Mouse (Mus musculus): Measurements from ENCODE around the gene Adamts17. TPM values are rescaled to one million over a fixed set of nuclear protein-coding genes. Genes with fewer than 3 reads are reported as not detected.

Adamts17 gene
- total and polyA plus RNA-seq, 2 experiments from 2014 or later, result 2.9 to 9.0 TPM

- H3K4me1 ChIP-seq (ENCODE audit: control insufficient read depth, insufficient read depth), result peaks cover 17% of the 10 kb centered on the region
- no peak overlapping the region for H3K9ac ChIP-seq (replicated peaks; ENCODE audit: low read depth, low read length)
- no peak for DNase-seq (ENCODE audit: low spot score)
- TF ChIP-seq CTCF (IDR thresholded peaks at IDR 0.05; ENCODE audit: low read depth) (no peak), EP300 (IDR thresholded peaks at IDR 0.05; ENCODE audit: low read depth) (no peak)
- no peaks in the 10 kb centered on the region for H3K27me3 ChIP-seq (ENCODE audit: control insufficient read depth, insufficient read depth, low read length)
- 0 out of 2 replicates have a peak overlapping the region, but pooled peaks have one; percentile 15 for H3K27ac ChIP-seq (ENCODE audit: low read depth)
- WGBS, result 79% methylated on average over 14 of the region's 14 CpGs
- H3K4me3 ChIP-seq (ENCODE audit: low read depth, low read length), result no peak overlapping the region
- no peak; the same call in 1 of the 2 replicates for ATAC-seq (ENCODE audit: insufficient read depth, low read depth)
- H3K9me3 ChIP-seq (replicated peaks; ENCODE audit: control insufficient read depth, low read length), result no peaks in the 10 kb centered on the region
- no peak overlapping the region for H3K4me2 ChIP-seq (ENCODE audit: low read depth, low read length)
- no peaks in the 10 kb centered on the region for H3K36me3 ChIP-seq (replicated peaks; ENCODE audit: control insufficient read depth, insufficient read depth, low read length)
Observed at GRCm38 (mm10) chr7:66871940-66872511, 32.5 kb downstream of the Adamts17 start.

GRCm38 (mm10) chr7:66873235-66873634 is 33.7 kb downstream of the Adamts17 start:
- no peak for ATAC-seq (ENCODE audit: insufficient read depth, low read depth)
- no peak overlapping the region for H3K4me3 ChIP-seq (ENCODE audit: low read depth, low read length)
- no peaks in the 10 kb centered on the region for H3K27me3 ChIP-seq (ENCODE audit: control insufficient read depth, insufficient read depth, low read length)
- no peak for TF ChIP-seq EP300 (IDR thresholded peaks at IDR 0.05; ENCODE audit: low read depth)
- TF ChIP-seq CTCF (IDR thresholded peaks at IDR 0.05; ENCODE audit: low read depth), result no peak
- peaks cover 17% of the 10 kb centered on the region for H3K4me1 ChIP-seq (ENCODE audit: control insufficient read depth, insufficient read depth)
- 64% methylated on average over 2 of the region's 2 CpGs for WGBS
- no peak overlapping the region for H3K9ac ChIP-seq (replicated peaks; ENCODE audit: low read depth, low read length)
- no peak overlapping the region for H3K4me2 ChIP-seq (ENCODE audit: low read depth, low read length)
- no peak overlapping the region for H3K27ac ChIP-seq (ENCODE audit: low read depth)
- no peak for DNase-seq (ENCODE audit: low spot score)
- no peaks in the 10 kb centered on the region for H3K9me3 ChIP-seq (replicated peaks; ENCODE audit: control insufficient read depth, low read length)
- no peaks in the 10 kb centered on the region for H3K36me3 ChIP-seq (replicated peaks; ENCODE audit: control insufficient read depth, insufficient read depth, low read length)

GRCm38 (mm10) chr7:66891431-66891830 is 51.9 kb downstream of the Adamts17 start:
- Histone ChIP-seq H3K9ac (replicated peaks; ENCODE audit: low read depth, low read length) (no peak overlapping the region), H3K27me3 (ENCODE audit: control insufficient read depth, insufficient read depth, low read length) (no peaks in the 10 kb centered on the region), H3K27ac (ENCODE audit: low read depth) (no peak overlapping the region), H3K36me3 (replicated peaks; ENCODE audit: control insufficient read depth, insufficient read depth, low read length) (no peaks in the 10 kb centered on the region), H3K9me3 (replicated peaks; ENCODE audit: control insufficient read depth, low read length) (no peaks in the 10 kb centered on the region), H3K4me2 (ENCODE audit: low read depth, low read length) (no peak overlapping the region), H3K4me1 (ENCODE audit: control insufficient read depth, insufficient read depth) (no peaks in the 10 kb centered on the region), H3K4me3 (ENCODE audit: low read depth, low read length) (no peak overlapping the region)
- DNase-seq (ENCODE audit: low spot score) (no peak), ATAC-seq (ENCODE audit: insufficient read depth, low read depth) (no peak)
- no peak for TF ChIP-seq EP300 (IDR thresholded peaks at IDR 0.05; ENCODE audit: low read depth)
- TF ChIP-seq CTCF (IDR thresholded peaks at IDR 0.05; ENCODE audit: low read depth), result no peak
- 58% methylated on average over 2 of the region's 2 CpGs for WGBS

GRCm38 (mm10) chr7:66892096-66892495 is 52.6 kb downstream of the Adamts17 start:
- no peak for TF ChIP-seq CTCF (IDR thresholded peaks at IDR 0.05; ENCODE audit: low read depth)
- no peak for TF ChIP-seq EP300 (IDR thresholded peaks at IDR 0.05; ENCODE audit: low read depth)
- H3K4me2 ChIP-seq (ENCODE audit: low read depth, low read length), result no peak overlapping the region
- H3K9me3 ChIP-seq (replicated peaks; ENCODE audit: control insufficient read depth, low read length), result 0 out of 2 replicates have a peak, but pooled peaks cover 2% of the 10 kb centered on the region
- H3K9ac ChIP-seq (replicated peaks; ENCODE audit: low read depth, low read length), result no peak overlapping the region
- no peak for ATAC-seq (ENCODE audit: insufficient read depth, low read depth)
- H3K36me3 ChIP-seq (replicated peaks; ENCODE audit: control insufficient read depth, insufficient read depth, low read length), result no peaks in the 10 kb centered on the region
- no peak overlapping the region for H3K4me3 ChIP-seq (ENCODE audit: low read depth, low read length)
- WGBS, result 80% methylated on average over 4 of the region's 4 CpGs
- H3K27ac ChIP-seq (ENCODE audit: low read depth), result no peak overlapping the region
- H3K4me1 ChIP-seq (ENCODE audit: control insufficient read depth, insufficient read depth), result no peaks in the 10 kb centered on the region
- DNase-seq (ENCODE audit: low spot score), result no peak
- no peaks in the 10 kb centered on the region for H3K27me3 ChIP-seq (ENCODE audit: control insufficient read depth, insufficient read depth, low read length)

GRCm38 (mm10) chr7:66902376-66902775 is 62.8 kb downstream of the Adamts17 start:
- no peak overlapping the region for H3K4me2 ChIP-seq (ENCODE audit: low read depth, low read length)
- H3K4me3 ChIP-seq (ENCODE audit: low read depth, low read length), result no peak overlapping the region
- WGBS, result 88% methylated on average over 7 of the region's 7 CpGs
- no peaks in the 10 kb centered on the region for H3K9me3 ChIP-seq (replicated peaks; ENCODE audit: control insufficient read depth, low read length)
- peaks cover 9% of the 10 kb centered on the region; the same call in 1 of the 2 replicates for H3K4me1 ChIP-seq (ENCODE audit: control insufficient read depth, insufficient read depth)
- DNase-seq (ENCODE audit: low spot score) (no peak), ATAC-seq (ENCODE audit: insufficient read depth, low read depth) (no peak)
- no peak overlapping the region for H3K27ac ChIP-seq (ENCODE audit: low read depth)
- H3K9ac ChIP-seq (replicated peaks; ENCODE audit: low read depth, low read length), result no peak overlapping the region
- no peaks in the 10 kb centered on the region for H3K27me3 ChIP-seq (ENCODE audit: control insufficient read depth, insufficient read depth, low read length)
- TF ChIP-seq EP300 (IDR thresholded peaks at IDR 0.05; ENCODE audit: low read depth), result no peak
- no peaks in the 10 kb centered on the region for H3K36me3 ChIP-seq (replicated peaks; ENCODE audit: control insufficient read depth, insufficient read depth, low read length)

- no peak for TF ChIP-seq CTCF (IDR thresholded peaks at IDR 0.05; ENCODE audit: low read depth)
- TF ChIP-seq EP300 (IDR thresholded peaks at IDR 0.05; ENCODE audit: low read depth), result no peak
- H3K9ac ChIP-seq (replicated peaks; ENCODE audit: low read depth, low read length), result no peak overlapping the region
- no peak overlapping the region for H3K27ac ChIP-seq (ENCODE audit: low read depth)
- H3K9me3 ChIP-seq (replicated peaks; ENCODE audit: control insufficient read depth, low read length), result no peaks in the 10 kb centered on the region
- H3K4me2 ChIP-seq (ENCODE audit: low read depth, low read length), result no peak overlapping the region
- no peaks in the 10 kb centered on the region for H3K27me3 ChIP-seq (ENCODE audit: control insufficient read depth, insufficient read depth, low read length)
- ATAC-seq (ENCODE audit: insufficient read depth, low read depth) (peak; percentile 49), DNase-seq (ENCODE audit: low spot score) (peak; percentile 13)
- WGBS, result 44% methylated on average over 5 of the region's 5 CpGs
- H3K36me3 ChIP-seq (replicated peaks; ENCODE audit: control insufficient read depth, insufficient read depth, low read length), result no peaks in the 10 kb centered on the region
- peaks cover 9% of the 10 kb centered on the region; the same call in 1 of the 2 replicates for H3K4me1 ChIP-seq (ENCODE audit: control insufficient read depth, insufficient read depth)
- no peak overlapping the region for H3K4me3 ChIP-seq (ENCODE audit: low read depth, low read length)
Observed at GRCm38 (mm10) chr7:66903014-66903413, 63.5 kb downstream of the Adamts17 start.
